Mouse (Mus musculus) testis, adult 2 months (tissue): ENCODE results near the gene Nupr1.

ENCODE experiments used
- CTCF ChIP-seq: fragments of 200-500 bp; IDR thresholded peaks from 2 replicates; pipeline ENCODE4 v1.5.1; 2012; ENCODE audit warnings: low read depth, mild to moderate bottlenecking, inconsistent platforms, low read length, moderate library complexity; ENCODE audit not compliant: control insufficient read depth, insufficient read depth, insufficient replicate concordance
- POLR2A ChIP-seq: fragments of 200-500 bp; IDR thresholded peaks from 2 replicates; pipeline ENCODE4 v1.6.1; 2012; ENCODE audit warnings: low read depth, mild to moderate bottlenecking, inconsistent platforms, low read length, moderate library complexity; ENCODE audit not compliant: control insufficient read depth

- TF ChIP-seq CTCF (no peak), POLR2A (no peak)
Measured at GRCm38 (mm10) chr7:126625807-126626600, 4.7 kb downstream of the Nupr1 start.
